Mouse (Mus musculus): Measurements from ENCODE around the gene Extl1.

Gene Extl1

DNA sequence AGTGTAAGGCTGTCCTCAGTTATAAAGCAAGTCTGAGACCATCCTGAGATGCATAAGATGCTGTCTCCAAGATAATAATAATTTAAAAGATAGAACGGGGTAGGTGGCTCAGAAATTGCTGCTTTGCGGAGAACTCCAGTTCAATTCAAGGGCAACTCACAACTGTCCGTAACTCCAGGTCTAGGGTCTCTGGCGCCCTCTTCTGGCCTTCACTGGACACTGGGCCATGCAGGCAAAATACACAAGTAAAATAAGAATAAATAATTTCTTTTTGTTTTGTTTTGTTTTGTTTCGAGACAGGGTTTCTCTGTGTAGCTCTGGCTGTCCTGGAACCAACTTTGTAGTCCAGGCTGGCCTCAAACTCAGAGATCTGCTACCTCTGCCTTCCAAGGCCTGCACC, 4.7 kb upstream of the Extl1 start:
- DNase-seq = peak; percentile 69

DNA sequence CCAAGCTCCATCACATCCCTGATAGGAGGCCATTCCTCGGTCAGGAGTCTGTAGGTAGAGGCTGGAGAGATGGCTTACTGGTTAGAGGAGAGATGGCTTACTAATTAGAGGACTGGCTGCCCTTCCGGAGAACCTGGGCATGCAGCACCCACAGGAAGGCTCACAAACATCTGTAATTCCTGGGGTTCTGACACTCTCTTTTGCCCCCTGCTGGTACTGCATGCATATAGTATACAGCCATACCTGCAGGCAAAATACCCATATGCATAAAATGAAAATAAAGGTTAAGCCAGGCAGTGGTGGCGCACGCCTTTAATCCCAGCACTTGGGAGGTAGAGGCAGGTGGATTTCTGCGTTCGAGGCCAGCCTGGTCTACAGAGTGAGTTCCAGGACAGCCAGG, 3.6 kb upstream of the Extl1 start:
- no peak for DNase-seq

DNA sequence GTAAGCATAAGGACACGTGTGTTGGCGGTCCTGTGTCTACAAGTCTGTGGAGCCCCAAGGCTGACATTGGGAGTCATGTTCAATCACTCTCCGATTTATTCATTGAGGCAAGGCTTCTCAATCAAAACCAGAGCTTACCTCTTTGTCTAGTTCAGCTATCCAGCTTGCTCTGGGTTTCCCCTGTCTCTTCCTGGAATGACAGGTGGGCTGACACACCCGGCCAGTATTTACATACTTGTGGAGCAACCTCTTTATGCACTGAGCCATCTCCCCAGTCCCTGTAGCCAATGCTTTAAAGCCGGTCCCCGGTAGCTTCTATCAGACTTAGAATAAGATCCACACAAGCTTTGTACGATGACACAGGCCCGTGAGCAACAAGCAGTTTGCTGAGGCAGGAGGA, 4.1 kb downstream of the Extl1 start:
- DNase-seq = no peak

DNA sequence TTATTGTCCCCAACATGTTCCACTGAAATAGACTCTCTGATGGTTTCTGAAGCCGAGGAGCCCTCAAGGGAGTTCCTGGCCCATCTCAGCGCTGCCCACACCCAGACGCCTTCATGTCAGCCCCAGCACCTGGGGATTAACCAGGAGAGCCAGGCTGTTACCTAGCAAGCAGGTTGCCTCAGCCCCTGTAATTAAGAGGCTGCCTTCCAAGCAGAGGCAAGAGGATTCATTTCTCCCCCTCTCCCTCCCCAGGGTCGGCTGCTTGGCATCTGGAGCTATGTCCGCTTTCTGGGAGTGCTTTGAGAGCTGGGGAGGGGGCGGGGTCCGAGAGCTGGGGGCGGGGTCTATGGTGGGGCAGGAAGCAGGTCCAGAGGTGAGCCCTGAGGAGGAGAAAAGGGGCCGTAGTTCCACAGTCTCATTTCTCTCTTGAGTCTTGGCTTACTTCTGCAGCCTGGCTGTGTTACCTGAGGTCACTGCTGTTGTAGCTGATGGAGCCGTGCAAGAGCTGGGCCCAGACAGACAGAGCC, 5.5 kb downstream of the Extl1 start:
- no peak for DNase-seq

DNA sequence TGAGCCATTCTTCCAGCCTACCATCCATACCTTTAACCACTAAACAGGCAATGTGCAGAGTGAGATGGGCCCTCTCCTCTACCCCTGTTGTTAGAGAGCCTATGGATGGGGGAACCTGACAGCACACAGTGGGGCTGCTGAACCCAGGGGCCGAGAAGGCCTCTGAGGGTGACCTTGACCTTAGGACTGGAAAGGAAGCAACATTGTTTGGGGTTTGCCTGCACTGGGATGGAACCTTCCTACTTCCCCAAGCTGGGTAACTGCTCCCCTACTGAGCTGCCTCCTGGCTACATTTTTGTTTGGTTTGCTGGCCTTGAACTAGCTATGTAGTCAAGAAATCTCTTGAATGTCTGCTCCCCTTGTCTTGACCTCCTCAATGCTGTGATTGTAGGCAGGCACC, 9.3 kb downstream of the Extl1 start:
- DNase-seq = no peak

DNA sequence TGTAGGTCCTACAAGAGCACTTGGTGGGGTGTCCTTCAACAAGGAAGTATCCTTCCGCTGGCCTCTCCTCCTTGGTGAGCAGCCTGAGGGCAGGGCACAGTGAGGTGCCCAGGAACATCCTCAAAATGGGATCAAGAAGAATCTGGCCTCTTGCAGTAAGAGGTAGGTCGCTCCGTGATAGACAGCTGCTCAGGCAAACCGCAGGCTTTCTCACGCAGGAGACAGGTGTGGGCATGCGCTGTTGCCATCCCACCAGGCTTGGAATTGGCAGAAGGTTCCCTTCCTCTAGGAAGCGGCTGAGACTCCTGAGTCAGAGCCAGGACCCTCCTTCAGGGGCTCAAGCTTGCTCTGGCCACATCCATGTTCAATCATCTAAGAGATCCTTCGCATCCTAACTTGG, 10.4 kb downstream of the Extl1 start:
- no peak for DNase-seq

DNA sequence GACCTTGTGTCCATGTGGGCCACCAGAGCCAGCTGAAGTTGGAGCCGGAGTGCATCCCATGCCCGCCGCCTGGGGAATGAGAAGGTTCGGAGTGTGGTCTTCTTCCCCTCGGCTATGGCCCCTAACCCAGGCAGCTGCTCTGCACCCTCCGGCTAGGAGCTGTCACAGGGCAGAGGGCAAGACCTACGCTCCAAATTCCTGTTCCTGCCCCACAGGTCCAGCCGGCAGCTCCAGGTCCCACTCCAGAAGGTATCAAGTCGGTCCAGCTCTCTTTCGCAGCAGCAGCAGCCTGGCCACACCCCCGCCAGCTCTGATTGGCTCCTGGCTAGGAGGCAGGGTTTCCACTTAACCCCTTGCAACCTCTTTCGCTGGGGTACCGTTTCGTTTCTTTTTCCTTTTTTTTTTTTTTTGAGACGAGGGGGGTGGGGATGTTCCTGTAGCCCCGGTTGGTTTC, 11.3 kb downstream of the Extl1 start:
- DNase-seq = peak; percentile 81

DNA sequence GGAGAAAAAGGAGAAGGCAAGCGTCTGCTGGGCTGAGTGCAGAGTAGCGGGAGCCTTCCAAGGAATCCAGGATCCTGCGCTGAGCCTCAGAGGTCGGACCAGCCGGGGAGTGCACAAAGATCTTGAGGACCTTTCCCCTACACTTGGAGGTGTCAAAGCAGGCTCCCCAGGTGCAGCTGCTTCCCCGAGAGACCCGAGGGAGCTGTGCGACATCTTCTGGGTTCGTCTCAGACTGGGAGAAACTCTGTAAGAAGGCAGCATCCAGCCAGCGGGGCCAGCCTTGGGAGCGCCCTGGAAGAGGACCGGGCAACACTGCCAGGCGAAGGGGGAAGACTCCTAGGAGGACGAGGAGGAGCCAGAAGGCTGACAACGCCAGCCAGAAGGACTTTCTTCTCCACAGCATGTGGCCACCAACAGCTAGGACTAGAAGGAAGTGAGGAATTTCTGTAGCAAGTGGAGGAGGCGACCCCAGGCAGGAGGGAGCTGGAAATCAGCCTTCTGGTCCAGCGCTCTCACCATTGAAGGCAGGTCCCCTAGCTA, 12.3 kb downstream of the Extl1 start:
- peak; percentile 31 for DNase-seq

DNA sequence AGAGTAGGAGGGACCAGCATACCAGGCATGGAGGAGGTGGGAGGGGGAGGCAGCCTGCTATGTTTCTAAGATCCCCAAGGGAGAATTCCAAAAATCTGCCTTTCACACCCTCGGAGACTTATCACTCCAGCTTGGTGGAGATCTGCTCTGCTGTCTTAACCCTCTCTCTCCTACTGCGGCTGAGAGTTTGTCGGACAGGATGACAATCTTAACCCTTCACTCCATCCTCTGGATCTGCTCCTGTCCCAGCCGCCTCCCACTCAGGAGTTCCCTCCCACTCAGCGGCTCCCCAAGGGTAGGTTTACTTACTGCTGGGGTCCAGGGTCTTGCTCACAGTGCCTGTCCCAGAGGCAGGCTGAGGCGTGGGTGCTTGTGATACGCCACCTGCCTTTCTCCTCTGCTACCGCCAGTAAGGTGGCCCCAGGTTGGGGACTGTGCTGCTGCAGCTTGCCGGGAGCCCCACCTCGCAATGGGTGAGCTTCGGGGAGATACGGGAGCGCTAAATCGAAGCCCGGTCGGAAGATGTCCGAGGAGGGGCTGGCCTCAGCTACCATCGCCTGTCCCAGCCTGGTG, 12.9 kb downstream of the Extl1 start:
- peak; percentile 32 for DNase-seq

DNA sequence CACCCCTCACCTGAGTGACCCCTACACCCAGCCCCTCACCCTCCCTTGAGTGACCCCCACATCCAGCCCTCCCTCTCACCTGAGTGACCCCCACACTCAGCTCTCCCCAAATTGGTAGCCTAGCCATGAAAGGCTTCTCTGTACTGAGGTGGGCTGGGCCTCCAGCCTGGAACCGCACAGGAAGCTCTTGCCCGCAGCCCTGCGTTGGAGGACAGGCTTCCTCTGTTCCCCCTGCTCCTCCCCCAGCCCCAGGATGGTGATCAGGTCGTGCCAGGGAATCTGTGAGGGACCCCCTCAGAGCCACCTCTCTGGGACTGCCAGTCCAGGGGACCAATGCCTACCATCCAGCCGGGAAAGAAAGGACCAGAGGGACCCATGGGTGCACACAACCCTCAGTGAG, 18.4 kb downstream of the Extl1 start:
- DNase-seq = no peak

DNA sequence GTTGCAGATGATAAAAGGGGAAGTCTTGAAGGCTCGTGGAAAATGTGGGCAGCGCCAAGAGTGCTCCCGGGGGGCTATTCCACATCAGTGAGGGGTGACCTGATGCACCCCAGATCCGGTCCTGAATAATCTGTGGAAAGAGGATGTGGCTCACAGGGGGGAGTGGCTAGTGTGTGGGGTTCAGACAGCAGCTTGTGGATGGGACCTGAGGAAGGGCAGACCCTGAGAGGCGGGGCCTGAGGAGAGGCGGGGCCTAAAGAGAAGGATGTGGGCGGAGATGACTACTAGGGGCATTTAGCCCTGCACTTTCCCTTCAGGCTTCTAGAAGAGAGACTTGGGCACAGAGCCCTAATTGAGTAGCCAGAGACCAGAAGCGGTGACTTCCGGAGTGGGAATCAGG, 21.1 kb downstream of the Extl1 start:
- DNase-seq = no peak

DNA sequence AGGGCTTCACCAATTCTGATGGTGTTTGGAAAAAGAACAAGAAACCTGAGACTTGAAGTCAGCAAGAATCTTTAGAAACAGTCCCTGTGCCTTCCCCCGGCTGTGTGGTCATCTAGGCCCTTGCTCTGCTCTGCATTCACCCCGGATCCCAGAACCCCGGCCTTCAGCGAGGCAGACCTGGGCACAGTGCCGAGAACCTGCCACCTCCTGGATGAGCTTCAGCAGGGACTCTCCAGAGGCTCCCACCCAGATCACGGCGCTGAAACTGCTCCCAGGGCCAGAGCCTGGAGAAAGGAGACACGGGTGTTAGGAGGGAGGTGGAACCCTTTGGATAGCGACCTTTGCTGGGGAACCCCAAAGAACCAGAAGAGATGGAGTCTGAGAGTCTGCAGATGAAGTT, 21.5 kb downstream of the Extl1 start:
- no peak for DNase-seq

DNA sequence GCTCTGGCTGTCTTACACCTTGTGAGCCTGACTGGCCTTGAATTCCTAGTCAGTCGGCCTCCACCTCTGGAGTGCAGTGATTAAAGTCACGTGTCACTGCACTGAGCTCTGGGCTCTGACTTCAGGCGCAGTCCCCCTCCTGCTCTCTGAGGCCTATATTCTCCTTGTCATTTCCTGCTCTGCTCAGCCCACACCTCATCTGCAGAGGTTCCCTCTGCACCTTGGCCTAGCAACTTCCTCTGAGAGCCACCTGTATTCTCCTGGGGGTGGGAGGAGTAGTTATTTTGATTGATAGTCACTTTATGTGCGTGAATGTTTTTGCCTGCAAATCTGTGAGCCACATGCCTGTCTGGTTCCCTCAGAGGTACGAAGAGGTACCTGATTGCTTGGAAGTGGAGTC, 22.4 kb downstream of the Extl1 start:
- no peak for DNase-seq

DNA sequence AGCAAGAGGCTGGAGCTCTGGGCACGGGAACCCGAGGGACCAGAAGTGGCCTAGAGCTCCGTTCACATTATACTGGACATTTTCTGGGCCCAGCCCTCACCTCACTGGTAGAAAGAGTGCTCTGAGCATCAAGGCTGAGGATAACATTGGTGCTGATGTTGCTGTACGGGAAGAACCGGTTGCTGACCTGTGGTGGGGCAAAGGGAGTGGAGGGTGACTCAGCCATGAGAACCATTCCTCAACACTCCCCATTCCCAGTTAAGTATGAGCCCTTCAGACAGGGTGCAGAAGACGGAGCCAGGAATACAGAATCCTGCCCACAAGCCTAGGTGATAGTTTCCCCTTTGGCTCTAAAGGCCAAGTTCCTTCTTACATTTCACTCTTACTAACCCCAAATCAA, 24.0 kb downstream of the Extl1 start:
- no peak for DNase-seq

DNA sequence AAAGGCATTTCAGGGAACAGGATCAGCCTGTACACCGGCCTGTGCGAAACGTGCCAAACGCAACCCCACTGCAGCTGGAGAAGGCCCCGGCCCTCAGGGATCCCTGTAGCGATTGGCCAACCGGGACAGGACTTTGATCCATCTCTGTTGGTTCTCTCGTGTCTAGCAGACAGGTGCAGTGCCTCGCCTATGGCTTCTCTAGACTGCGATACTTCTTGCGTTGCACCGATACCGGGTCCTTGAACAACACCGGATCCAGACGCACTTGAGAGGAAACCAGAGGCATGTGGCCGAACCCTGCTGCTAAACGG, 26.2 kb downstream of the Extl1 start:
- no peak for DNase-seq

DNA sequence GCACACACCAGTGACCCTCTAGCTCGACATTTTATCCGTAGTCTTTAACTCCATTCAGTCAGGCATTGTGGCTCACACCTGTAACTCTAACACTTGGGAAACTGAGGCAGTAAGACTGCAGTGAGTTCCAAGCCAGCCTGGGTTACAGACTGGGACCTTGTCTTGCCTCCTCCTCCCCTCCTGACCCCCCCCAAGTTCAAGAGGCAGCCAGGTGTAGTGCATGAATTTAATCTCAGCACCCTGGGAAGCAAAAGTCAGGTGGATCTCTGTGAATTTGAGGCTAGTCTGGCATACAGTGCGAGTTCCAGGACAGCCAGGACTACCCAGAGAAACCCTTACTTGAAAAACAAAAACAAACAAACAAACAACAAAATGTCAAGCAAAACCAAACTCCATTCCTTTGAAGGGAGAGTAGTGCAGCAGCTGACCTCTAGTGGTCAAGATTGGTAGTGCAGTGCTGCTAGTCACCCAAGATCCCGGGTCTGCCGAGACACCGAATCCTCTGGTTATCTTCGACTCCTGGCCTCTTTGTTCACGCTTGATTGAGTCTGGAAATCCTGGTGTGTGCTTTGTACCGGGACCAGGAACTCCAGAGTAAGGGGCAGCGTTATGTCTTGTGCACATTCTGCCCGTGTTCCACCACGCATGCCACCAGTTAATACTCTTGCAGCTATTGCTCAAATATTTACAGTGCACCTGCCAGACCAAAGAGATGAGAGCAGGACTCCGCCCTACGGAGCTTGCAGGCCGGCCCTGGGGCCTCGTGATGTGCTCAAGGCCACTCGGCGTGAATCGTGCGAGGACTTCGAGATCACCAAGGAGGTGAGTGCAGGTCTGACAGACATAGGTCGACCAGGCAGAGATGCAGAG, 26.8 kb downstream of the Extl1 start:
- DNase-seq = peak; percentile 83

DNA sequence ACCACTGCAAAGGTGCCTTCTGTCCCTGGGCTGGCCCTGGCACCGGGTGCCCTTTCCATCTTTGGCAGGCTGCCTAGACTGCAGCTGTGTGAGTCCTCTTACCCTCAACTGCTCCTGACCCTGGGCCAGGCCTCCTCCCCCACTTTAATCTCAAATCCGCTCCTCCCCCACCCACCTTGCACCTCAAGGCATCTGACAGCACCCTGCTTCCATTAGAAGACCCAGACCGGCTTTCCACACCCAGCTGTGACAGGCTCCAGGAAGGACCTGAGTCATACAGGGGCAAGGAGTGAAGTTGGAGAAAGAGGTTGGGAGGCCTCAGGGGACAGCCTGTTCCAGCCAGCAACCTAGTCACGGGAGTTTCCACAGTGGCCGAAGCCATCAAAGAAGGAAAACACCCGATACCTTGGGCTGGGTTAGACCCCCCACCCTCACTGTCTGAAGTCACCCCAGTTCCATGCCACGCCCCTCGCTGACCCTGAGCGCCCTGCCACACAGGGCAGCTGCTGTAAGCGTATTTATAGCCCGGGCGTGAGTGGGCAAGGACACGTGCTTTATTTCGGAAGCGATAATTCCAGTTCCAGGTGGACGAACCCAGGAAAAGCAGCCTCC, 27.7 kb downstream of the Extl1 start:
- no peak for DNase-seq

DNA sequence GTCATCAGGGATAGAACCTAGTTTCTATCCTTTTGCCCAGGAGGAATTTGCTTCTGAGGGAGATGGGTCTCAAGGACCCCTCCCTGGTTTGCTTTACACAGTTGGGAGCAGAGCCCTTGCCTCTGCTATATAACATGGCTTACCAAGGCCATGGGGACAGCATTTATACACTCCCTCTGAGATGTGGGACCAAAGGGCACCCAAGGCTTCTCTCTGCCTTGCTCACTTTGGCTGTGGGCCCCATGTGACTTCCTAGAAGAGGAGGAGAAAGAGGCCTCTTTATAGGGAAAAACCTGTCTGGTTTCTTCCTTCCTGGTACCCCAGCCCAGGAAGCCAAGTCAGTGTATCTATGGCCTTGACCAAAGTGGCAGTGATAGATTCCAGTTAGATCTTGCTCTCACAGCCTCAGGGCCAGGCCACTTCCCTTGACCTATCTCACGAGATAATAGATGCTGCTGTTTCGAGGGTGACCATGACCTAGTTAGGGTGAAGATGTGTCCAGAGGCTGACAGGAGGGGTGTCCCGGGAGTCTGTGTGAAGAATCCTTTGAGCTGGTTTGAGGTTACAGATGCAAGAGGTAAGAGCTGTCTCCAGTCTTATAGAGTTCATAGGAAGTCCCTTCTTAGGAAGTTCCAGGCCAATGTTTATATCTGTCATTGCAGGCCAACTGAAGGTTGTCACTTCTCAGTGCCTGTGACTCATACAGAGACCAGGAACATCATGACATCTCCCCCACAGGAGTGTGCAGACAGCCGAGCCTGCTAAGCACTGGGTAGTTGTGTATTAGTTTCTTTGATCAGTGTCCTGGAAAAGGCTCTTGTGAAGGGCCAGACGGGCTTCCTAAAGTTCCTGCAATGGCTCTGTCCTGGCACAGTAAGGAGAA, 29.9 kb downstream of the Extl1 start:
- DNase-seq = no peak

DNA sequence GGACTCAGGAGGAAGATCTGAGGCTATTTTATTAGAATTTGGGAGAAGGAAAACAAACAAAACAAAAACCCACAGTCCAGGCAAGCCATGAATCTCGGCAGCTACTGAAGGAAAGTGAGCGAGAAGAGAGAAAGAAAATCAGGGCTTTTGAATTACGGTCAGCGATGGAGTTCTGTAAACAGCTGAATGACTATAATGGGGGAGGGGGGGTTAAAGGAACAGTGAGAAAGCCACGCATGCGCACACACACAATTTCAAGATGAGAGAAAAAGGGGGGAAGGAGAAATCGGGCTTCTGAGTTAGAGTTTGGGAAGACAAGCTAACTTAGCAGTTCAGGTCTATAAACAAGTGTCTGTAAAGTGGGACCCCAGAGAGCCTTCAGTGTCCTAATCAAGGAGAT, 30.7 kb downstream of the Extl1 start:
- DNase-seq = no peak

DNA sequence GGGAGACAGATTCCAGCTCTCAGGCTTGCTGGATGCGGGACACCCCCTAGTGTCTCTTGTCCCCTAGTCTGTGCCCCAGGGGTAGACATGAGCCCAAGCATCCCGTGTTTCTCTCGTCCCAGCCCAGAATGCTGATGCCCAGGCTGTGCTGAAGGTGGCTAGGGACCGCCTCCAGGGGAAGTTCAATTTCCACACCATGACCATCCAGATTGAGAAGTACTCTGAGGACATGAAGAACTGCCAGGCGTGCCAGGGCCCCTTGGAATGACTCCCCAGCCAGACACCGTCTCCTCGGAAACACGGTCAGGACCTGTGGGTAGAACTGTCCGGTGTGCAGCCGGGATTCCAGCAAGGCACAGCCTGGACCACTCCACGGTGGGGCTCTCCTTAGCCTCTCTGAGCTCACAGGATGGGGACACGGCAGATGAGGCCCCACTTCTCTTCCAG, 31.4 kb downstream of the Extl1 start:
- DNase-seq = no peak

DNA sequence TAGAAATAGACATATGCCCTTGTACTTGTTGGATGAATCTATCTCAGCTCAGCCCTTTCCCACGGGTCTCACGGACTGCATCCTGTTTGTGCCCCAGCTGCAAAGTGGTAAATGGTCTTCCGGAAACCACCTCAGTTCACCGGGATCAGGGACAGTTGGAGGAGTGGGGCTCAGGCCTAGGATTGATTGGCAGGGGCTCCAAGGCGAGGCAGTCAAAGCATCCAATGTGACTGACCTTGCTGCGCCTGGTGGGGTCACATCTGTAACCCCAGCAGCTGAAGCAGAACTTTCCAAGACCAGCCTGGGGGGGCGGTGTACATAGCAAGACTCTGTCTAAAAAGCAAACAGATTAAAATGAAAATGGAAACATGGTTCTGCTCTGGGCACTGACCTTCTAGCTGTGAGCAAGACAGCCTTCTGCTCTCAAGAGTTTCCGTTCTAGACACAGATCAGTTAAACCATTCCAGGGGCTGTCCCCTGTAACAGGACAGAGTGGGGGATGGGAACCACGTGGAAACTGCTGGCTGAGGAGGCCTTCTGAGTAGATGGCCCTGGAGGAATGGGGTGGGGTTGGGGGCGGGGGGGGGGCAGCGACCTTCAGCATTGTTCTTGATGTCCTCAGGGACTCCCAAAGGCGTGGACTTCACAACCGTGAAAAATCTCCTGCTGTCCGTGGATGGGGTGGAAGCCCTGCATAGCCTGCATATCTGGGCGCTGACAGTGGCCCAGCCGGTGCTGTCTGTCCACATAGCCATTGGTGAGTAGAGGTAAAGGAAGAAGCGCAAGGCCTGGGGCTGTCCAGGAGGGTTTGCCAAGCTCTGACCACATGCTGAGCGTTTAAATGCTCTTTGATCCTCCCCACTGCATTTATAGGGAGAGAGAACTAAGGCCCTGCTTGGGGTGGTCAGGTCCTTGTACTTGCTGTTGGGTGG, 32.1 kb downstream of the Extl1 start:
- no peak for DNase-seq

DNA sequence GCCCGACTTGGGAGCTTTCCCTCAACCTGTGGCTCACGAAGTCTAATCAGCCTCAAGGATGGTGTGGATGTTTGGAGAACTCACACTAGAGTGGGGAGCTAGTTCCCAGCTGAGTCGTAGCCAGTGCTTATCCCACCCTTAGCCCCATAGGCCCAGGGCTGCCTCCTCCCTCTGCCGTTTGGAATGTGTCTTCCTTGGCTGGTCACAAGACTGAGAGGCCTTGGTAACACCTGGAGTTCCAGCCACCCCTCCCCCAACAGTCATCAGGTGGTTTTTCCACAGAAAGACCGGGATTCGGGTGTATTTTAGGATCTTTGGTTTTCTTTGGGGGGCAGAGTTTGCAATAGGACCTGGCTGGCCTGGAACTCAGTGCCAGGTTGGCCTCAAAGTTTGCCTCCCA, 33.0 kb downstream of the Extl1 start:
- no peak for DNase-seq
